Mouse (Mus musculus) ES-E14 (cell line): Measurements from ENCODE around the gene Slc9a8. TPM values are rescaled to one million over a fixed set of nuclear protein-coding genes. Genes with fewer than 3 reads are reported as not detected.

Experiments used
- DNase-seq: peaks from one replicate; pipeline ENCODE4 v3.0.0-alpha.2; 2013; ENCODE audit warnings: low read depth, low spot score
- H3K27ac ChIP-seq: 2 replicates; pipeline ENCODE4 v1.5.1; 2012; ENCODE audit warnings: low read depth, mild to moderate bottlenecking, low read length, moderate library complexity, mixed read lengths; ENCODE audit not compliant: poor library complexity, insufficient read depth, severe bottlenecking
- H3K36me3 ChIP-seq: 2 replicates; pipeline ENCODE4 v1.6.1; 2012; ENCODE audit warnings: mild to moderate bottlenecking, low read length, moderate library complexity, mixed read lengths; ENCODE audit not compliant: control insufficient read depth, poor library complexity, insufficient read depth, severe bottlenecking
- H3K4me1 ChIP-seq, 2 experiments: fragments of 150-350 bp in 1 of 2; sonication (generic) in 1 of 2; 2 replicates each; pipeline ENCODE4 v1.6.1; 2012; ENCODE audit warnings: low read length in 2 of 2, mild to moderate bottlenecking in 1 of 2, mixed read lengths in 1 of 2; ENCODE audit not compliant: control insufficient read depth in 2 of 2, insufficient read depth in 2 of 2, poor library complexity in 1 of 2
- H3K4me3 ChIP-seq, 2 experiments: fragments of 150-350 bp in 1 of 2; sonication (generic) in 1 of 2; 2 replicates each; pipeline ENCODE4 v1.5.1; 2012; ENCODE audit warnings: low read length in 2 of 2, low read depth in 1 of 2, mild to moderate bottlenecking in 1 of 2, mixed read lengths in 1 of 2; ENCODE audit not compliant: insufficient read depth in 1 of 2, poor library complexity in 1 of 2, severe bottlenecking in 1 of 2
- H3K9ac ChIP-seq: 2 replicates; pipeline ENCODE4 v1.6.1; 2012; ENCODE audit warnings: low read depth, mild to moderate bottlenecking, low read length, mixed read lengths; ENCODE audit not compliant: poor library complexity, insufficient read depth, severe bottlenecking
- H3K9me3 ChIP-seq: fragments of 150-350 bp; sonication (generic); 2 replicates; pipeline ENCODE4 v1.6.1; 2012; ENCODE audit warnings: low read depth, mild to moderate bottlenecking, low read length; ENCODE audit not compliant: control insufficient read depth, insufficient read depth
- CHD2 ChIP-seq: IDR thresholded peaks from 2 replicates; pipeline ENCODE4 v1.6.1; 2014; ENCODE audit warnings: mild to moderate bottlenecking, low read depth, low read length, inconsistent platforms
- HCFC1 ChIP-seq: IDR thresholded peaks from 2 replicates; pipeline ENCODE4 v1.6.1; 2012; ENCODE audit warnings: low read length, inconsistent platforms, borderline replicate concordance; ENCODE audit not compliant: insufficient read depth
- MAFK ChIP-seq: IDR thresholded peaks from 2 replicates; pipeline ENCODE4 v1.6.1; 2014; ENCODE audit warnings: mild to moderate bottlenecking, low read depth, low read length, inconsistent platforms; ENCODE audit not compliant: insufficient read depth
- ZC3H11A ChIP-seq: IDR thresholded peaks from 2 replicates; pipeline ENCODE4 v1.6.1; 2012; ENCODE audit warnings: low read depth, mild to moderate bottlenecking, inconsistent platforms, low read length, borderline replicate concordance
- ZNF384 ChIP-seq: IDR thresholded peaks from 2 replicates; pipeline ENCODE4 v1.6.1; 2012; ENCODE audit warnings: low read depth, low read length, inconsistent platforms
- in situ Hi-C, 2 experiments: fragments of 600-800 bp; cut with MboI; formaldehyde crosslinking; loops; one replicate each; pipeline ENCODE4 v1.15.1; 2025; ENCODE audit warnings: low sequenced_read_pairs in 2 of 2, inconsistent platforms in 1 of 2; ENCODE audit not compliant: unreplicated experiment in 2 of 2
- total RNA-seq: library from RNA; depleted of rRNA; stranded (reverse); fragments of 300-350 nt; gene quantifications from 2 replicates; pipeline ENCODE4 v1.2.3, GENCODE M21; 2012

Gene Slc9a8
- total RNA-seq, 1 experiment, result 38.6 TPM

GRCm38 (mm10) chr2:167436371-167436770 lies 14.9 kb downstream of the Slc9a8 start:
- peaks cover 26% of the 10 kb centered on the region for H3K36me3 ChIP-seq
- in situ Hi-C loops, result no loop called here
- DNase-seq, result no peak

GRCm38 (mm10) chr2:167439422-167439821 lies 17.9 kb downstream of the Slc9a8 start:
- in situ Hi-C loops, result no loop called here
- no peak overlapping the region for H3K9ac ChIP-seq
- TF ChIP-seq CHD2 (no peak), HCFC1 (no peak), ZNF384 (no peak), MAFK (no peak), ZC3H11A (no peak)
- no peak for DNase-seq
- H3K9me3 ChIP-seq, result no peaks in the 10 kb centered on the region
- peaks cover 33% of the 10 kb centered on the region for H3K36me3 ChIP-seq
- H3K27ac ChIP-seq, result no peak overlapping the region
- no peak overlapping the region for H3K4me3 ChIP-seq
- H3K4me1 ChIP-seq, result peaks cover 0 to 2% of the 10 kb centered on the region in 2 experiments; a peak in 2 of 4 replicates

More at GRCm38 (mm10) chr2:167436371-167436770, 14.9 kb downstream of the Slc9a8 start:
- Histone ChIP-seq H3K4me3 (no peak overlapping the region), H3K9ac (no peak overlapping the region), H3K27ac (no peak overlapping the region), H3K9me3 (no peaks in the 10 kb centered on the region), H3K4me1 (peaks cover 0 to 2% of the 10 kb centered on the region in 2 experiments; a peak in 1 of 4 replicates)
- no peak for TF ChIP-seq ZNF384
- TF ChIP-seq HCFC1, result no peak
- TF ChIP-seq CHD2, result no peak
- no peak for TF ChIP-seq ZC3H11A
- TF ChIP-seq MAFK, result no peak

GRCm38 (mm10) chr2:167443411-167444193 lies 22.1 kb downstream of the Slc9a8 start:
- Histone ChIP-seq H3K9ac (no peak overlapping the region), H3K27ac (no peak overlapping the region; the same call in 1 of the 2 replicates), H3K4me1 (peaks cover 0 to 12% of the 10 kb centered on the region in 2 experiments; a peak in 3 of 4 replicates), H3K36me3 (peaks cover 30% of the 10 kb centered on the region), H3K9me3 (no peaks in the 10 kb centered on the region), H3K4me3 (no peak overlapping the region)
- no peak for DNase-seq
- in situ Hi-C loops, result no loop called here
- no peak for TF ChIP-seq MAFK

GRCm38 (mm10) chr2:167445911-167446780 lies 24.6 kb downstream of the Slc9a8 start:
- H3K9me3 ChIP-seq, result no peaks in the 10 kb centered on the region
- no peak for TF ChIP-seq ZNF384
- DNase-seq, result no peak
- H3K36me3 ChIP-seq, result peaks cover 39% of the 10 kb centered on the region
- H3K9ac ChIP-seq, result peak overlapping the region; percentile 39
- H3K27ac ChIP-seq, result no peak overlapping the region
- in situ Hi-C loops, result no loop called here
- H3K4me1 ChIP-seq, result peaks cover 0 to 16% of the 10 kb centered on the region in 2 experiments; a peak in 3 of 4 replicates
- peak overlapping the region; percentile 7 to 16; a peak in 2 of 4 replicates for H3K4me3 ChIP-seq
